Mouse (Mus musculus) frontal cortex, postnatal 25 days (tissue): Measurements from ENCODE around the gene Ptn.
"Not testable (repeated sequence)": the region's sequence is repeated elsewhere in the genome, so short reads cannot be mapped to it uniquely, and the experiment has no call there.

Experiments
- DNase-seq, 2 experiments: peaks; one replicate each; pipeline ENCODE4 v3.0.0; 2022; ENCODE audit warnings: low spot score in 2 of 2

Gene Ptn

GRCm38 (mm10) chr6:36755001-36755885, 54.8 kb downstream of the Ptn start:
- DNase-seq: no peak

GRCm38 (mm10) chr6:36752887-36753286, 57.1 kb downstream of the Ptn start:
- no peak for DNase-seq

GRCm38 (mm10) chr6:36739811-36740210, 70.2 kb downstream of the Ptn start:
- no peak for DNase-seq

- no peak for DNase-seq
These were observed 73.3 kb downstream of the Ptn start for GRCm38 (mm10) chr6:36736763-36737162.

GRCm38 (mm10) chr6:36735622-36736021, 74.4 kb downstream of the Ptn start:
- not testable (repeated sequence) for DNase-seq

- not testable (repeated sequence) for DNase-seq
These were observed 80.2 kb downstream of the Ptn start for GRCm38 (mm10) chr6:36729811-36730210.

GRCm38 (mm10) chr6:36728079-36728478, 81.9 kb downstream of the Ptn start:
- DNase-seq: no peak

- DNase-seq: no peak
These were observed 84.4 kb downstream of the Ptn start for GRCm38 (mm10) chr6:36725509-36726160.

GRCm38 (mm10) chr6:36722769-36723549, 87.1 kb downstream of the Ptn start:
- DNase-seq: peak; percentile 18

- no peak for DNase-seq
These were observed 96.7 kb downstream of the Ptn start for GRCm38 (mm10) chr6:36713329-36713728.

GRCm38 (mm10) chr6:36695481-36695880, 114.5 kb downstream of the Ptn start:
- no peak for DNase-seq

GRCm38 (mm10) chr6:36691497-36691896, 118.5 kb downstream of the Ptn start:
- DNase-seq: peak; percentile 34 to 44

- DNase-seq: no peak
These were observed 119.1 kb downstream of the Ptn start for GRCm38 (mm10) chr6:36690941-36691340.

- no peak for DNase-seq
These were observed 133.0 kb downstream of the Ptn start for GRCm38 (mm10) chr6:36676710-36677691.

GRCm38 (mm10) chr6:36672399-36673221, 137.4 kb downstream of the Ptn start:
- no peak for DNase-seq

GRCm38 (mm10) chr6:36671274-36671673, 138.7 kb downstream of the Ptn start:
- no peak for DNase-seq
